Mouse (Mus musculus): Measurements from ENCODE around the gene Magi1. TPM values are rescaled to one million over a fixed set of nuclear protein-coding genes. Genes with fewer than 3 reads are reported as not detected.

Magi1 gene
- polyA plus RNA-seq, 1 experiment from 2014 or later, result 22.9 TPM

DNA sequence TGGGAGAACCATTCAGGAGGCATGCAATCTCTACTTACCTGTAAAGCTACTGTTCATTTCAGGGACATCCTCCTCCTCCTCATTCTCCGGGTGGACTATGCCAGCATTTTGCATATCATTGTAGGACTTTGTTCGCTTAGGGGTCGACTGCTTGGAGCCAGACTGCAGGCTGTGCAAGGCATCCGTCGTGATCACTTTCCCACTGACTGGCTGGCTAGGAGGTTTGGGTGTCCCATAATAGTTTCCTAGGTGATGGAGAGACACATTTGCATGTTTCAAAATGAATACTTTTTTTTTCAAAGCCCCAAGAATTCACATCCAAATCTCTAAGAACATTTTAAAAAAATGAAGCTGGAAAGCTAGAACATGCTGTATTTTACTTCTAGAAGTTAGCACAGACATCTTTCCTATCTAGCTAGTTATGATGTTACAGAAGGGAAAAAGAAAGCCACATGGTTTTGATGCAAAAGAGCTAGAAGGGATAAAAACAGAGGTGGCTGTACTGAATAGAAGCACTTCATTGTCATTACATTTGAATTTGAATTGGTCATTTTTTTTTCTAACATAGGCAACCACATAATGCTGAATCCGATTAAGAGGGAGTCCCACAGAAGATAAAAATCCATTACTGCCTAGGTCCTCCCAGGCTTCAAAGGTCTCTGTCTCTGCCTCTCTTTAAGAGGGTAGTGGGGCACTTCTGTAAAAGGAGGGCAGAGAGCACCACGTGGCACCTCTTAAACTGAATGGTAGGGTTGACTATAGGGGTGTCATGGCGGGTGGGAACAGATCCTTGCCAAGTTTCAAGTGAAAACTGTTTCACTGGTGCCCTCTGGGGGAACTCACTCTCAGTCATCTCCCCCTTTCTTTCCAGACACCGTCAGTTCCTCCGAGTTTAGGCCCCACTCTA is 491.2 kb downstream of the Magi1 start:
- Histone ChIP-seq H3K27ac (ENCODE audit: low read depth, low read length) (peak overlapping the region; percentile 45), H3K27me3 (replicated peaks; ENCODE audit: control insufficient read depth, insufficient read depth, low read length) (no peaks in the 10 kb centered on the region), H3K36me3 (ENCODE audit: control insufficient read depth, insufficient read depth, low read length) (no peaks in the 10 kb centered on the region; the same call in 1 of the 2 replicates), H3K4me2 (ENCODE audit: low read length) (peak overlapping the region; percentile 16; the same call in 1 of the 2 replicates), H3K9ac (ENCODE audit: low read length) (no peak overlapping the region), H3K9me3 (replicated peaks; ENCODE audit: control insufficient read depth, low read length) (no peaks in the 10 kb centered on the region), H3K4me1 (ENCODE audit: control insufficient read depth, insufficient read depth, low read length) (peaks cover 5% of the 10 kb centered on the region; the same call in 1 of the 2 replicates), H3K4me3 (ENCODE audit: low read depth, low read length) (no peak overlapping the region)
- peak; percentile 72 for DNase-seq (ENCODE audit: low spot score)
- peak; percentile 88 for ATAC-seq
- WGBS, result 26% methylated on average over 10 of the region's 10 CpGs

DNA sequence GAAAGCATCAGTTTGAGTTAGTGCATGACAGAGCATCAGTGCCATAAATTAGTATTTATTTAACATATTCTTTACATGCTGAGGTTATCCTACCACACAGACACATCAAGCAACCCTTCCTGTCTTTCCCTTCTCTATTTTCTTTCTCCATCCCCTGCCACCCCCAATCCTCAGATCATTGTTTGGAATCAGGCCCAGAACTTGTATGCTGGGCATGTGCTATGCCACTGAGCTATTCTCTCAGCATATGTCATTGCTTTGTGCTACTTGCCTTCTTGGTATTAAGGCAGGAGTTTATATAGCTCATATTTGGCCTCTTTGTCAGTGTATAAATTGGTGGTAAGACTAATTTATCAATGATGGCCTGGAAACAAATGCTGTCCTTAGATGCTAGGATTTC is 494.0 kb downstream of the Magi1 start:
- ATAC-seq (no peak), DNase-seq (ENCODE audit: low spot score) (peak; percentile 57)

GRCm38 (mm10) chr6:93787042-93787441 is 496.7 kb downstream of the Magi1 start:
- no peaks in the 10 kb centered on the region for H3K27me3 ChIP-seq (replicated peaks; ENCODE audit: control insufficient read depth, insufficient read depth, low read length)
- ATAC-seq, result no peak
- no peaks in the 10 kb centered on the region for H3K9me3 ChIP-seq (replicated peaks; ENCODE audit: control insufficient read depth, low read length)
- no peak overlapping the region for H3K4me3 ChIP-seq (ENCODE audit: low read depth, low read length)
- H3K9ac ChIP-seq (ENCODE audit: low read length), result no peak overlapping the region
- no peak overlapping the region for H3K27ac ChIP-seq (ENCODE audit: low read depth, low read length)
- no peaks in the 10 kb centered on the region; the same call in 1 of the 2 replicates for H3K36me3 ChIP-seq (ENCODE audit: control insufficient read depth, insufficient read depth, low read length)
- no peaks in the 10 kb centered on the region for H3K4me1 ChIP-seq (ENCODE audit: control insufficient read depth, insufficient read depth, low read length)
- DNase-seq (ENCODE audit: low spot score), result no peak
- WGBS, result 93% methylated on average over 3 of the region's 3 CpGs
- no peak overlapping the region for H3K4me2 ChIP-seq (ENCODE audit: low read length)

More for the DNA sequence above, 494.0 kb downstream of the Magi1 start:
- Histone ChIP-seq H3K4me1 (ENCODE audit: control insufficient read depth, insufficient read depth, low read length) (peaks cover 5% of the 10 kb centered on the region; the same call in 1 of the 2 replicates), H3K4me2 (ENCODE audit: low read length) (no peak overlapping the region), H3K36me3 (ENCODE audit: control insufficient read depth, insufficient read depth, low read length) (no peaks in the 10 kb centered on the region; the same call in 1 of the 2 replicates), H3K4me3 (ENCODE audit: low read depth, low read length) (no peak overlapping the region), H3K27ac (ENCODE audit: low read depth, low read length) (no peak overlapping the region; the same call in 1 of the 2 replicates), H3K27me3 (replicated peaks; ENCODE audit: control insufficient read depth, insufficient read depth, low read length) (no peaks in the 10 kb centered on the region), H3K9ac (ENCODE audit: low read length) (no peak overlapping the region), H3K9me3 (replicated peaks; ENCODE audit: control insufficient read depth, low read length) (no peaks in the 10 kb centered on the region)

DNA sequence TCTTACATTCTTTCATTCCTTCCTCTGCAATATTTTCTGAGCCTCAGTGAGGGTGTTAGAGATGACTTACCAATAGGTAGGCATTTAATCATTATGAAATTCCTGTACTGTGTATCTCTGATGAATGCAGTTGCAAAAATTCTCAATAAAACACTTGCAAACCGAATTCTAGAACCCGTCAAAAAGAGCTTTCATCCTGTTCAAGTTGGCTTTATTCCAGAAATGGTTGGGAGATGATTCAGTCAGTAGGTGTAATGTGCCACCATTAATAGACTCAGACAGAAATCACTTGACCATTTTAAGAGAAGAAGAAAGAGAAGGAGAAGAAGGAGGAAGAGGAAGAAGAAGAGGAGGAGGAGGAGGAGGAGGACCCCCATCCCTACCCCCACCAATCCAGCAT is 497.5 kb downstream of the Magi1 start:
- Histone ChIP-seq H3K36me3 (ENCODE audit: control insufficient read depth, insufficient read depth, low read length) (no peaks in the 10 kb centered on the region; the same call in 1 of the 2 replicates), H3K27ac (ENCODE audit: low read depth, low read length) (no peak overlapping the region), H3K27me3 (replicated peaks; ENCODE audit: control insufficient read depth, insufficient read depth, low read length) (no peaks in the 10 kb centered on the region), H3K4me1 (ENCODE audit: control insufficient read depth, insufficient read depth, low read length) (no peaks in the 10 kb centered on the region), H3K4me3 (ENCODE audit: low read depth, low read length) (no peak overlapping the region), H3K9ac (ENCODE audit: low read length) (no peak overlapping the region), H3K4me2 (ENCODE audit: low read length) (no peak overlapping the region), H3K9me3 (replicated peaks; ENCODE audit: control insufficient read depth, low read length) (no peaks in the 10 kb centered on the region)
- no peak for DNase-seq (ENCODE audit: low spot score)
- ATAC-seq, result no peak
- WGBS, result 73% methylated on average over 2 of the region's 2 CpGs

DNA sequence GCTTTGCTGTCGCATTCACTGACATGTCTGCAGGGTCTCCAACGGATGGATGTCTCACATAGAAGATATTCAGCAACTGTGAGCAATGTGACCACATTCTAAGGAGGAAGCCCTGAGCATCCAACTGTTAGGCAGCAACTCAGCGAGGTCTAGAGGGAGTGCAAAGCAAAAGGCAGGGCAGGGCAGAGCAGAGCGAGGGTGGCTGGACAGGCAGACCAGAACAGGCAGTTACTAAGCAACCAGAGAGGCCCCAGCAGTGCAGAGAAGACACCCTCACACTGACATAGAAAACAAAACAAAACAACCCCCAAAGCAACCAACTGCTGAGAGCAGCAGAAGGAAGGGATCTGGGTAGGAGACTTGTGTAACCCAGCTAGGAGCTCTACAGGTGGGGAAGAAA is 512.6 kb downstream of the Magi1 start:
- Histone ChIP-seq H3K27me3 (replicated peaks; ENCODE audit: control insufficient read depth, insufficient read depth, low read length) (no peaks in the 10 kb centered on the region), H3K9ac (ENCODE audit: low read length) (0 out of 2 replicates have a peak overlapping the region, but pooled peaks have one; percentile 17), H3K4me1 (ENCODE audit: control insufficient read depth, insufficient read depth, low read length) (peaks cover 26% of the 10 kb centered on the region), H3K4me3 (ENCODE audit: low read depth, low read length) (no peak overlapping the region), H3K27ac (ENCODE audit: low read depth, low read length) (peak overlapping the region; percentile 39; the same call in 1 of the 2 replicates), H3K9me3 (replicated peaks; ENCODE audit: control insufficient read depth, low read length) (peaks cover 2% of the 10 kb centered on the region; the same call in 1 of the 2 replicates), H3K4me2 (ENCODE audit: low read length) (no peak overlapping the region), H3K36me3 (ENCODE audit: control insufficient read depth, insufficient read depth, low read length) (no peaks in the 10 kb centered on the region)
- WGBS, result 26% methylated on average over 4 of the region's 4 CpGs
- ATAC-seq (peak; percentile 57), DNase-seq (ENCODE audit: low spot score) (peak; percentile 31)

DNA sequence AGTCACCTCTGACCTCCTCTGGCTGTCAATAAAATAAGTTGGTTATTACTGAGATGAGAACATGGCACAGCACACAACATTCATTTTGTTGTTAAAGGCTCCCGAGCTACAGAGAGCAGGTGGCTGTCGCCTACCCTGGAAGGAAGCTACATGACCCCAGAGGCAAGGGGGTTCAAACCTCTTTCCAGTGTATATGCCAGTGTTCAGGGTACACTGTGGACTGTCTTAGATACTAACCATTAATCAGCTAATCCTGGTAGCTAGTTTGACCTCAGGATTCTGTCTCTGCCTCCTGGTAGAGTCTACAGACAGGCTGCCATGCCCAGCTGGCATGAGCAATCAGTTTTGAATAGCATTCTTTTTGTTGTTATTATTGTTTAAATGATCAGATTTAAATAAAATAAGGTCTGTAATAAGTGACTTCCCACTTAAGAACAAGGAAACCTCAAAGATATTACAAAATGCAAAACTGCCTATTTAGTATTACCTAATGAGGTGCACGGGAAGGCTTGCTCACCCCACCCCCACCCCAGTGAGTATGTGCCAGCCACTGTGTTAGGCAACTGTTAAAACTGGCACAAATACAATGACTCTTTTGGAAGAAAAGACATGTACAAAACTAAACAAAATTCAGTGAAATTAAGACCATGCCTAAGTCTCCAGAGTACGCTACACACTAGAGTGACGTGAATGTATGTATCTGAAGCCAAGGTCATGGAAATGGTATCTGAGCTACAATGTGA is 513.3 kb downstream of the Magi1 start:
- H3K4me3 ChIP-seq (ENCODE audit: low read depth, low read length), result no peak overlapping the region
- peak overlapping the region; percentile 39; the same call in 1 of the 2 replicates for H3K27ac ChIP-seq (ENCODE audit: low read depth, low read length)
- WGBS, result 37% methylated on average over 5 of the region's 5 CpGs
- peak; percentile 69 for ATAC-seq
- peaks cover 26% of the 10 kb centered on the region for H3K4me1 ChIP-seq (ENCODE audit: control insufficient read depth, insufficient read depth, low read length)
- no peak overlapping the region for H3K4me2 ChIP-seq (ENCODE audit: low read length)
- peaks cover 2% of the 10 kb centered on the region; the same call in 1 of the 2 replicates for H3K9me3 ChIP-seq (replicated peaks; ENCODE audit: control insufficient read depth, low read length)
- no peaks in the 10 kb centered on the region for H3K36me3 ChIP-seq (ENCODE audit: control insufficient read depth, insufficient read depth, low read length)
- H3K9ac ChIP-seq (ENCODE audit: low read length), result no peak overlapping the region
- no peak for DNase-seq (ENCODE audit: low spot score)
- H3K27me3 ChIP-seq (replicated peaks; ENCODE audit: control insufficient read depth, insufficient read depth, low read length), result no peaks in the 10 kb centered on the region

- Histone ChIP-seq H3K4me3 (ENCODE audit: low read depth, low read length) (no peak overlapping the region), H3K4me2 (ENCODE audit: low read length) (no peak overlapping the region), H3K27me3 (replicated peaks; ENCODE audit: control insufficient read depth, insufficient read depth, low read length) (no peaks in the 10 kb centered on the region), H3K27ac (ENCODE audit: low read depth, low read length) (0 out of 2 replicates have a peak overlapping the region, but pooled peaks have one; percentile 53), H3K9me3 (replicated peaks; ENCODE audit: control insufficient read depth, low read length) (no peaks in the 10 kb centered on the region), H3K4me1 (ENCODE audit: control insufficient read depth, insufficient read depth, low read length) (no peaks in the 10 kb centered on the region), H3K36me3 (ENCODE audit: control insufficient read depth, insufficient read depth, low read length) (peaks cover 30% of the 10 kb centered on the region), H3K9ac (ENCODE audit: low read length) (no peak overlapping the region)
- ATAC-seq, result no peak
- DNase-seq (ENCODE audit: low spot score), result no peak
- 72% methylated on average over 3 of the region's 3 CpGs for WGBS
These were observed 525.6 kb downstream of the Magi1 start for GRCm38 (mm10) chr6:93758114-93758513.

GRCm38 (mm10) chr6:93757353-93758087 is 526.2 kb downstream of the Magi1 start:
- H3K27me3 ChIP-seq (replicated peaks; ENCODE audit: control insufficient read depth, insufficient read depth, low read length), result no peaks in the 10 kb centered on the region
- no peak overlapping the region for H3K9ac ChIP-seq (ENCODE audit: low read length)
- no peak overlapping the region for H3K4me3 ChIP-seq (ENCODE audit: low read depth, low read length)
- H3K36me3 ChIP-seq (ENCODE audit: control insufficient read depth, insufficient read depth, low read length), result peaks cover 31% of the 10 kb centered on the region
- no peaks in the 10 kb centered on the region for H3K4me1 ChIP-seq (ENCODE audit: control insufficient read depth, insufficient read depth, low read length)
- peak; percentile 90 for DNase-seq (ENCODE audit: low spot score)
- 38% methylated on average over 11 of the region's 11 CpGs for WGBS
- no peak overlapping the region for H3K4me2 ChIP-seq (ENCODE audit: low read length)
- peak; percentile 96 for ATAC-seq
- peak overlapping the region; percentile 53; the same call in 1 of the 2 replicates for H3K27ac ChIP-seq (ENCODE audit: low read depth, low read length)
- H3K9me3 ChIP-seq (replicated peaks; ENCODE audit: control insufficient read depth, low read length), result no peaks in the 10 kb centered on the region
